Mouse (Mus musculus): ENCODE data around the gene Slc4a2. TPM values are rescaled to one million over a fixed set of nuclear protein-coding genes. Genes with fewer than 3 reads are reported as not detected.
A peak's percentile ranks its signal among the peaks of the same experiment; 100 is the strongest.
"Not testable (repeated sequence)": the region's sequence is repeated elsewhere in the genome, so short reads cannot be mapped to it uniquely, and the experiment has no call there.

The Slc4a2 gene
- polyA plus RNA-seq, 1 experiment = 90.6 TPM

GRCm38 (mm10) chr5:24394165-24394894, 29.3 kb upstream of the Slc4a2 start:
- no peaks in the 10 kb centered on the region for H3K36me3 ChIP-seq (ENCODE audit: control insufficient read depth, insufficient read depth, low read length)
- 1% methylated on average over 36 of the region's 36 CpGs for WGBS
- no peaks in the 10 kb centered on the region for H3K27me3 ChIP-seq (ENCODE audit: control insufficient read depth, insufficient read depth, low read length)
- peak; percentile 74; the same call in 1 of the 2 replicates for TF ChIP-seq CTCF (IDR thresholded peaks at IDR 0.05; ENCODE audit: extremely low read depth, insufficient read length, insufficient replicate concordance, low read depth, low read length)
- peak; percentile 49 for TF ChIP-seq POLR2A (IDR thresholded peaks at IDR 0.05; ENCODE audit: low read depth, low read length)
- H3K27ac ChIP-seq (ENCODE audit: insufficient read depth, low read depth, low read length) = peak overlapping the region; percentile 89
- peak overlapping the region; percentile 71 for H3K4me3 ChIP-seq (ENCODE audit: low read depth, low read length)
- H3K4me1 ChIP-seq (ENCODE audit: control insufficient read depth, insufficient read depth, insufficient read length, low read length) = peaks cover 7% of the 10 kb centered on the region; the same call in 1 of the 2 replicates

- 68% methylated on average over 6 of the region's 6 CpGs for WGBS
Observed at GRCm38 (mm10) chr5:24396254-24396653, 27.4 kb upstream of the Slc4a2 start.

GRCm38 (mm10) chr5:24399686-24400085, 24.0 kb upstream of the Slc4a2 start:
- no peak overlapping the region for H3K27ac ChIP-seq (ENCODE audit: insufficient read depth, low read depth, low read length)
- H3K4me3 ChIP-seq (ENCODE audit: low read depth, low read length) = no peak overlapping the region
- WGBS = 92% methylated on average over 10 of the region's 10 CpGs
- no peak for TF ChIP-seq POLR2A (IDR thresholded peaks at IDR 0.05; ENCODE audit: low read depth, low read length)
- no peak for TF ChIP-seq CTCF (IDR thresholded peaks at IDR 0.05; ENCODE audit: extremely low read depth, insufficient read length, insufficient replicate concordance, low read depth, low read length)
- no peaks in the 10 kb centered on the region for H3K27me3 ChIP-seq (ENCODE audit: control insufficient read depth, insufficient read depth, low read length)
- no peaks in the 10 kb centered on the region for H3K4me1 ChIP-seq (ENCODE audit: control insufficient read depth, insufficient read depth, insufficient read length, low read length)
- peaks cover 27% of the 10 kb centered on the region for H3K36me3 ChIP-seq (ENCODE audit: control insufficient read depth, insufficient read depth, low read length)

More at GRCm38 (mm10) chr5:24396254-24396653, 27.4 kb upstream of the Slc4a2 start:
- not testable (repeated sequence) for H3K36me3 ChIP-seq (ENCODE audit: control insufficient read depth, insufficient read depth, low read length); H3K4me3 ChIP-seq (ENCODE audit: low read depth, low read length); H3K4me1 ChIP-seq (ENCODE audit: control insufficient read depth, insufficient read depth, insufficient read length, low read length); H3K27me3 ChIP-seq (ENCODE audit: control insufficient read depth, insufficient read depth, low read length); H3K27ac ChIP-seq (ENCODE audit: insufficient read depth, low read depth, low read length)

- 94% methylated on average over 11 of the region's 11 CpGs for WGBS
- no peaks in the 10 kb centered on the region for H3K4me1 ChIP-seq (ENCODE audit: control insufficient read depth, insufficient read depth, insufficient read length, low read length)
- H3K27me3 ChIP-seq (ENCODE audit: control insufficient read depth, insufficient read depth, low read length) = no peaks in the 10 kb centered on the region
- no peak for TF ChIP-seq POLR2A (IDR thresholded peaks at IDR 0.05; ENCODE audit: low read depth, low read length)
- TF ChIP-seq CTCF (IDR thresholded peaks at IDR 0.05; ENCODE audit: extremely low read depth, insufficient read length, insufficient replicate concordance, low read depth, low read length) = no peak
- peaks cover 27% of the 10 kb centered on the region for H3K36me3 ChIP-seq (ENCODE audit: control insufficient read depth, insufficient read depth, low read length)
- no peak overlapping the region for H3K27ac ChIP-seq (ENCODE audit: insufficient read depth, low read depth, low read length)
- no peak overlapping the region for H3K4me3 ChIP-seq (ENCODE audit: low read depth, low read length)
Observed at GRCm38 (mm10) chr5:24400362-24400761, 23.3 kb upstream of the Slc4a2 start.

GRCm38 (mm10) chr5:24400911-24401605, 22.6 kb upstream of the Slc4a2 start:
- WGBS = 91% methylated on average over 5 of the region's 5 CpGs
- no peaks in the 10 kb centered on the region for H3K4me1 ChIP-seq (ENCODE audit: control insufficient read depth, insufficient read depth, insufficient read length, low read length)
- no peaks in the 10 kb centered on the region for H3K27me3 ChIP-seq (ENCODE audit: control insufficient read depth, insufficient read depth, low read length)
- no peak overlapping the region for H3K27ac ChIP-seq (ENCODE audit: insufficient read depth, low read depth, low read length)
- H3K4me3 ChIP-seq (ENCODE audit: low read depth, low read length) = no peak overlapping the region
- peaks cover 27% of the 10 kb centered on the region for H3K36me3 ChIP-seq (ENCODE audit: control insufficient read depth, insufficient read depth, low read length)
- TF ChIP-seq CTCF (IDR thresholded peaks at IDR 0.05; ENCODE audit: extremely low read depth, insufficient read length, insufficient replicate concordance, low read depth, low read length) = no peak
- TF ChIP-seq POLR2A (IDR thresholded peaks at IDR 0.05; ENCODE audit: low read depth, low read length) = no peak

GRCm38 (mm10) chr5:24401969-24402368, 21.7 kb upstream of the Slc4a2 start:
- Histone ChIP-seq H3K27ac (ENCODE audit: insufficient read depth, low read depth, low read length) (no peak overlapping the region), H3K36me3 (ENCODE audit: control insufficient read depth, insufficient read depth, low read length) (peaks cover 27% of the 10 kb centered on the region), H3K4me1 (ENCODE audit: control insufficient read depth, insufficient read depth, insufficient read length, low read length) (no peaks in the 10 kb centered on the region), H3K4me3 (ENCODE audit: low read depth, low read length) (no peak overlapping the region), H3K27me3 (ENCODE audit: control insufficient read depth, insufficient read depth, low read length) (no peaks in the 10 kb centered on the region)
- 73% methylated on average over 9 of the region's 9 CpGs for WGBS
- TF ChIP-seq POLR2A (IDR thresholded peaks at IDR 0.05; ENCODE audit: low read depth, low read length) = no peak
- no peak for TF ChIP-seq CTCF (IDR thresholded peaks at IDR 0.05; ENCODE audit: extremely low read depth, insufficient read length, insufficient replicate concordance, low read depth, low read length)

GRCm38 (mm10) chr5:24404594-24405360, 18.9 kb upstream of the Slc4a2 start:
- Histone ChIP-seq H3K4me3 (ENCODE audit: low read depth, low read length) (no peak overlapping the region), H3K27ac (ENCODE audit: insufficient read depth, low read depth, low read length) (no peak overlapping the region), H3K27me3 (ENCODE audit: control insufficient read depth, insufficient read depth, low read length) (no peaks in the 10 kb centered on the region), H3K36me3 (ENCODE audit: control insufficient read depth, insufficient read depth, low read length) (peaks cover 40% of the 10 kb centered on the region), H3K4me1 (ENCODE audit: control insufficient read depth, insufficient read depth, insufficient read length, low read length) (no peaks in the 10 kb centered on the region)
- WGBS = 75% methylated on average over 6 of the region's 6 CpGs
- TF ChIP-seq CTCF (IDR thresholded peaks at IDR 0.05; ENCODE audit: extremely low read depth, insufficient read length, insufficient replicate concordance, low read depth, low read length) (no peak), POLR2A (IDR thresholded peaks at IDR 0.05; ENCODE audit: low read depth, low read length) (no peak)
